Mouse (Mus musculus) forebrain, embryonic 12.5 days (tissue): ENCODE results near the gene 4930562C15Rik. TPM values are rescaled to one million over a fixed set of nuclear protein-coding genes. Genes with fewer than 3 reads are reported as not detected.
A peak's percentile ranks its signal among the peaks of the same experiment; 100 is the strongest.

Experiments used
- ATAC-seq: fragments of 200-750 bp; cut with Nextera tagmentation; 2 replicates; pipeline ENCODE4 v1.8.0; 2017; ENCODE audit warnings: moderate TSS enrichment; ENCODE audit not compliant: low FRiP score
- H3K27ac ChIP-seq: fragments of 300-500 bp; sonication (generic); 2 replicates; pipeline ENCODE4 v1.5.1; 2016; ENCODE audit warnings: mild to moderate bottlenecking
- H3K27me3 ChIP-seq: fragments of 300-500 bp; sonication (generic); 2 replicates; pipeline ENCODE4 v1.6.1; 2016; ENCODE audit warnings: mild to moderate bottlenecking
- H3K36me3 ChIP-seq: fragments of 300-500 bp; sonication (generic); replicated peaks from 2 replicates; pipeline ENCODE4 v1.6.1; 2016; ENCODE audit warnings: mild to moderate bottlenecking
- H3K4me1 ChIP-seq: fragments of 300-500 bp; sonication (generic); 2 replicates; pipeline ENCODE4 v1.6.1; 2016
- H3K4me2 ChIP-seq: fragments of 300-500 bp; sonication (generic); 2 replicates; pipeline ENCODE4 v1.6.1; 2016; ENCODE audit warnings: mild to moderate bottlenecking, moderate library complexity
- H3K4me3 ChIP-seq: fragments of 300-500 bp; sonication (generic); replicated peaks from 2 replicates; pipeline ENCODE4 v1.5.1; 2016; ENCODE audit warnings: mild to moderate bottlenecking
- H3K9ac ChIP-seq: fragments of 300-500 bp; sonication (generic); 2 replicates; pipeline ENCODE4 v1.6.1; 2016; ENCODE audit warnings: mild to moderate bottlenecking
- H3K9me3 ChIP-seq: fragments of 300-500 bp; sonication (generic); 2 replicates; pipeline ENCODE4 v1.6.1; 2016
- WGBS: fragments of 180-500 bp; shearing (Covaris S2); methylation state at CpG from one replicate; pipeline ENCODE4 v1.1.7; 2016; 5-methylcytosine and 5-hydroxymethylcytosine counted together
- polyA plus RNA-seq: library from polyadenylated mRNA; unstranded; fragments of >200 nt; fragmentation: Nextera tagmentation; extraction: Ambion mirVana; gene quantifications from 2 replicates; pipeline ENCODE4 v1.2.1, GENCODE M21; 2016

4930562C15Rik gene
- polyA plus RNA-seq, 1 experiment from 2014 or later, result 0.54 TPM

- Histone ChIP-seq H3K27me3 (no peaks in the 10 kb centered on the region), H3K4me3 (no peak overlapping the region), H3K36me3 (peaks cover 15% of the 10 kb centered on the region), H3K4me1 (no peaks in the 10 kb centered on the region), H3K9me3 (no peaks in the 10 kb centered on the region), H3K9ac (no peak overlapping the region), H3K4me2 (no peak overlapping the region), H3K27ac (no peak overlapping the region)
- 70% methylated on average over 7 of the region's 7 CpGs for WGBS
- no peak for ATAC-seq
Observed at GRCm38 (mm10) chr16:4866101-4866695, 31.0 kb downstream of the 4930562C15Rik start.

DNA sequence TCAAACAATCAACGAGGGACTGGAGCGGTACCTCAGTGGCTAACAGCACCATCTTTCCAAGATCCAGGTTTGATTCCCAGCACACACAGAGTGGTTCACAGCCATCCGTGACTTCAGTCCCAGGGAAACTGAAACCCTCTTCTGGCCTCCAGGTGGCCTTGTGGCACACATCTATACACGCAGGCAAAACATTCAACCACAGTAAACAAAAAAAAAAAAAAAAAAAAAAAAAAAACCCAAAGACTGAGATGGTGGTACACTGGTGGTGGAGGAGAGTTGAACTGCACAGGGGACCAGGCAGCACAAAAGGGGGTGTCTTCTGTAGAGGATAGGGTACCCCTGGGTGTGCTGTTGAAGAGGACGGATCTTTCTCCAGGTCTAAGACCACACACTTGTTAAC lies 35.3 kb downstream of the 4930562C15Rik start:
- 95% methylated on average over 5 of the region's 5 CpGs for WGBS
- no peak overlapping the region for H3K27ac ChIP-seq
- H3K4me3 ChIP-seq, result no peak overlapping the region
- peaks cover 31% of the 10 kb centered on the region for H3K36me3 ChIP-seq
- ATAC-seq, result no peak
- no peak overlapping the region for H3K4me2 ChIP-seq
- no peaks in the 10 kb centered on the region for H3K9me3 ChIP-seq
- H3K9ac ChIP-seq, result no peak overlapping the region
- no peaks in the 10 kb centered on the region for H3K27me3 ChIP-seq
- no peaks in the 10 kb centered on the region for H3K4me1 ChIP-seq

- Histone ChIP-seq H3K4me2 (no peak overlapping the region), H3K27me3 (no peaks in the 10 kb centered on the region), H3K4me1 (0 out of 2 replicates have a peak, but pooled peaks cover 3% of the 10 kb centered on the region), H3K9me3 (no peaks in the 10 kb centered on the region), H3K27ac (no peak overlapping the region), H3K36me3 (peaks cover 34% of the 10 kb centered on the region), H3K4me3 (no peak overlapping the region), H3K9ac (no peak overlapping the region)
- ATAC-seq, result no peak
- WGBS, result 87% methylated on average over 2 of the region's 2 CpGs
Observed at GRCm38 (mm10) chr16:4871926-4872325, 36.7 kb downstream of the 4930562C15Rik start.

DNA sequence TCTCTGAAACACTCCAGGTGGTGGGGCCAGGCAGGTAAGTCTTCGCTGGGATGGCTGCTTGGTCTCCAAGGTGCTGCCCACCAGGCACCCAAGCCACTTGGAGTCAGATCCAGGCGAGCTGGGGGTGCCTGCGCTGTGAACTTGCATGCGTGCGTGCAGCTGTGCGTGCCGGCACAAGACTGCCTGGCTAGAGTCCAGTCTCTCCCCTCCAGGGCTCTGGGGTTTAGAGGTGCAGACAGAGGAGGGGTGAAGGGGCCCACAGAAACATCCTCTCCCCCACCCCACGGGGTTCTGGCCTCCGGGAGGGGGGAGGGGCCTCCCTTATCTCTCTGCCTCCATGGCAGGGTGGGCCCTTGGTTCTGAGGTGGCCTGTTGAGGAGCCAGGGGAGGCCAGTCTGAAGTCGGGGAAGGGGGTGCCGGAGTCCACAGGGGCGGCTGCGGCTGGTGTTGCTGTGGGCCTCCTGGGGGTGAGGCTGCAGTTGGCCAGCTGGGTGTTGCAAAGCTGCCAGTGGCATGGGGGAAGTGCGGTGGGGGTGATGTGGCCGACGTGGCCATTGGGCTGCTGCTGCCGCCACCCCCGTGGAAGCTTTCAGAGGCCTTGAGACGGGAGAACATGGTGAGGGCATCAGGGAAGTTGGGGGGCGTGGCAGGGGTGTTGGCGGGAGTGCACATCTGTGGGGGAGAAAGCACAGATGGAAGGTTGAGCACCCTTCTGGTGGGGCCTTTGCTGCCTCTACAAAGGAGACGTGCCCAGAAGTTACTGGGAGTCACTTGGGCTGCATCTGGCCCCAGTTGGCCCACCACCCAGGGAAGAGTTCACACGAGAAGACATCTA lies 40.2 kb downstream of the 4930562C15Rik start:
- Histone ChIP-seq H3K9ac (no peak overlapping the region), H3K4me3 (no peak overlapping the region), H3K27me3 (no peaks in the 10 kb centered on the region), H3K4me1 (peaks cover 21% of the 10 kb centered on the region), H3K27ac (no peak overlapping the region), H3K4me2 (no peak overlapping the region), H3K36me3 (peaks cover 19% of the 10 kb centered on the region), H3K9me3 (no peaks in the 10 kb centered on the region)
- no peak for ATAC-seq
- WGBS, result 89% methylated on average over 23 of the region's 23 CpGs

DNA sequence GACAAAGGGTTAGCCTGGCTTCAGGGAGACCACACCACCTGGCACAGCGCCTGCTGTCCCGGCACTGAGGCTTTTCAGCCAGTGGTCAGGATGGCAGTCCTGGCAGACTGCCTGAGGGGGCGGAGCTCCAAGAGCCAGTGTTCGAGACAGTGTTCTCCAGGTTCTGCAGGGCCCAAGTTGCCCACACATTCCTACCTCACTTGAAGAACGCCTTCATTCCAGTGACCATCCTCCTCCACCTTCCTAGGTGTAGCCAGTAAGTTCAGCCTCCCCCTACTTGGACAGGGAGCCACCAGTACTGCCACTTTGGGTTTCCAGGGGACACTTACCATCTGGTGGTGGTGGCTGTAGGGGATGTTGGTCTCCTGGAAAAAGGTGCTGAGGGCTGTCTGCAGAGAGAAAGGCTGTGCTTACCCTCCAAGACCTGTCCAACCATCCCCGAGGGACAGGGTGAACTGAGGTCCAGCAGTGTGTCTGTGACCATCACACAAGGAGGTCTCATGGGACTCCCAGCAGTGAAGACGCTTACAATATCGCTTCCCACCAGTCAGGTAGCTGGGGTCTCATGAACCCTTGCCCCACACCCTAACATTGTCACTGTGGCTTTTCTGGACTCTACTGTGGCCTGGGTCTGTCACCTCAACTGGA lies 40.9 kb downstream of the 4930562C15Rik start:
- Histone ChIP-seq H3K9ac (no peak overlapping the region), H3K27ac (no peak overlapping the region), H3K9me3 (no peaks in the 10 kb centered on the region), H3K4me1 (peaks cover 22% of the 10 kb centered on the region), H3K36me3 (peaks cover 19% of the 10 kb centered on the region), H3K27me3 (no peaks in the 10 kb centered on the region), H3K4me3 (no peak overlapping the region), H3K4me2 (no peak overlapping the region)
- no peak for ATAC-seq
- WGBS, result 80% methylated on average over 8 of the region's 8 CpGs

- ATAC-seq, result no peak
- Histone ChIP-seq H3K27me3 (no peaks in the 10 kb centered on the region), H3K4me1 (peaks cover 31% of the 10 kb centered on the region), H3K27ac (no peak overlapping the region), H3K36me3 (peaks cover 19% of the 10 kb centered on the region), H3K4me2 (no peak overlapping the region), H3K9me3 (no peaks in the 10 kb centered on the region), H3K9ac (no peak overlapping the region), H3K4me3 (no peak overlapping the region)
- 91% methylated on average over 4 of the region's 4 CpGs for WGBS
Observed at GRCm38 (mm10) chr16:4877195-4877594, 42.0 kb downstream of the 4930562C15Rik start.

- Histone ChIP-seq H3K4me3 (peak overlapping the region; percentile 87; the same call in 1 of the 2 replicates), H3K4me2 (peak overlapping the region; percentile 87), H3K4me1 (peaks cover 31% of the 10 kb centered on the region), H3K27ac (no peak overlapping the region), H3K27me3 (no peaks in the 10 kb centered on the region), H3K36me3 (peaks cover 19% of the 10 kb centered on the region), H3K9ac (peak overlapping the region; percentile 78), H3K9me3 (no peaks in the 10 kb centered on the region)
- ATAC-seq, result no peak
- 64% methylated on average over 3 of the region's 3 CpGs for WGBS
Observed at GRCm38 (mm10) chr16:4877701-4878100, 42.5 kb downstream of the 4930562C15Rik start.

DNA sequence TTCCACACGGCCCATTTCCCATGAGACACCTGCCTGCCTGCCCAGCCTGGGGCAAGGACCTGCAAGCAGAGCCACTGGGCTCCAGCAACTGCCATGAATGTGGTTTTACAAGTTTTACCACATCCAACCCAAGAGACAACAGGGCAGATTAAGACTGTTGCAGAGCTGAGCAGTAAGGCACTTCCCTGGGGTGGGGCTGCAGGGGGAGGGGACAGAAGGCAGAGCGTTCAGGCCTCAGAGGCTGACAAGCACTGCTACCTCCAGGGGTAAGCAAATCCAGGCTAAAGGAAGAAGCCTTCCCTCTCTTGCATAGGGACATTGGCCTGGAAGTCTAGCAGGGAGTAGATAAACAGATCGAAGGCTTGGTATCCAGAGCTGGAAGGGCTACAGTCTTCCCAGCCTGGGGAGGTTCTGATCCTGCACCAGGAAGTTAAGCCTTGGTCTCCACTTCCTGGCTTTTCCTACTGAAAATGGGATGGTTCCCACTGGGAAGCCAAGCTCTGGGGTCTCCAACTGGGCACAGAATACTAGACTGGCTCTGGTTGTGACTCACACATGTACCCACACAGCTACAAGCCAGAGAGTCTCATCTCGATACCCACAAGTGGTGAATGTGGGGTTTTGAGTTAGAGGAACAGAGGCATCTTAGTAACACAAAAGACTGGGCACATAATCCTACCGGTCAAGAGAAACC lies 43.1 kb downstream of the 4930562C15Rik start:
- peak overlapping the region; percentile 87 for H3K4me3 ChIP-seq
- WGBS, result 49% methylated on average over 5 of the region's 5 CpGs
- peak overlapping the region; percentile 87 for H3K4me2 ChIP-seq
- no peaks in the 10 kb centered on the region for H3K27me3 ChIP-seq
- no peak for ATAC-seq
- peak overlapping the region; percentile 78 for H3K9ac ChIP-seq
- peaks cover 31% of the 10 kb centered on the region for H3K4me1 ChIP-seq
- H3K9me3 ChIP-seq, result no peaks in the 10 kb centered on the region
- peaks cover 18% of the 10 kb centered on the region for H3K36me3 ChIP-seq
- peak overlapping the region; percentile 1; the same call in 1 of the 2 replicates for H3K27ac ChIP-seq

DNA sequence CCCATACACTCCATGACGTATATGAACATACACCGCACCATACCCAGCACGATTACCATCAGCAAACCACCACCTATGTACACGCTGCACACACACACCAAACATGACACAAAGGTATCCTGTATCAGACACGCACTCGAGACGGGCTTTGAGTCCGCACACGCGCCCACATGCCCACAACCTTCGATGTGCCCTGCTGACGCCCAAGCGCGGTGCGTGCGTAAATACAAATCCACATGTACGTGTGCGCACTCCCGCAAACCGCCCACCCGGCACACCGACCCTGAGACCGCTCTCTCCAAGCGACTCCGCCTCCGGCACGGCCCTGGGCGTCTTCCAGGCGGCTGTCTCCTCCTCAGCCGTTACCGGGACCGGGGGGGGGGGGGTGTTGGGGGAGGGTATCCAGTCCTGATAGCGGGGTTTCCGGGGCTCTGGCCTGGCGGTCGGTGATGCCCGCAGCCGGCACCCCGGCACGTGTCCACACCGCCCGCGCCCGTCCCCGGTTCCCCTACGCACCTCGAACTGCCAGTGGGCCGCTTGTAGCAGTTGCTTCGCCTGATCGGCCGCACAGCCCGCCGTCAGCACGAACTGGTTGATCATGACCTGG lies 44.0 kb downstream of the 4930562C15Rik start:
- Histone ChIP-seq H3K27me3 (no peaks in the 10 kb centered on the region), H3K4me1 (peaks cover 31% of the 10 kb centered on the region), H3K4me2 (peak overlapping the region; percentile 87), H3K36me3 (peaks cover 12% of the 10 kb centered on the region), H3K4me3 (peak overlapping the region; percentile 87), H3K9ac (peak overlapping the region; percentile 78), H3K9me3 (no peaks in the 10 kb centered on the region), H3K27ac (peak overlapping the region; percentile 97)
- ATAC-seq, result peak; percentile 31
- WGBS, result under 1% methylated on average over 52 of the region's 54 CpGs

GRCm38 (mm10) chr16:4879708-4880124 lies 44.5 kb downstream of the 4930562C15Rik start:
- peak overlapping the region; percentile 78 for H3K9ac ChIP-seq
- WGBS, result under 1% methylated on average over 40 of the region's 40 CpGs
- H3K36me3 ChIP-seq, result peaks cover 9% of the 10 kb centered on the region
- H3K27ac ChIP-seq, result peak overlapping the region; percentile 97
- peak; percentile 80 for ATAC-seq
- H3K4me2 ChIP-seq, result peak overlapping the region; percentile 87
- no peaks in the 10 kb centered on the region for H3K9me3 ChIP-seq
- H3K4me1 ChIP-seq, result peaks cover 31% of the 10 kb centered on the region
- peak overlapping the region; percentile 87 for H3K4me3 ChIP-seq
- no peaks in the 10 kb centered on the region for H3K27me3 ChIP-seq

DNA sequence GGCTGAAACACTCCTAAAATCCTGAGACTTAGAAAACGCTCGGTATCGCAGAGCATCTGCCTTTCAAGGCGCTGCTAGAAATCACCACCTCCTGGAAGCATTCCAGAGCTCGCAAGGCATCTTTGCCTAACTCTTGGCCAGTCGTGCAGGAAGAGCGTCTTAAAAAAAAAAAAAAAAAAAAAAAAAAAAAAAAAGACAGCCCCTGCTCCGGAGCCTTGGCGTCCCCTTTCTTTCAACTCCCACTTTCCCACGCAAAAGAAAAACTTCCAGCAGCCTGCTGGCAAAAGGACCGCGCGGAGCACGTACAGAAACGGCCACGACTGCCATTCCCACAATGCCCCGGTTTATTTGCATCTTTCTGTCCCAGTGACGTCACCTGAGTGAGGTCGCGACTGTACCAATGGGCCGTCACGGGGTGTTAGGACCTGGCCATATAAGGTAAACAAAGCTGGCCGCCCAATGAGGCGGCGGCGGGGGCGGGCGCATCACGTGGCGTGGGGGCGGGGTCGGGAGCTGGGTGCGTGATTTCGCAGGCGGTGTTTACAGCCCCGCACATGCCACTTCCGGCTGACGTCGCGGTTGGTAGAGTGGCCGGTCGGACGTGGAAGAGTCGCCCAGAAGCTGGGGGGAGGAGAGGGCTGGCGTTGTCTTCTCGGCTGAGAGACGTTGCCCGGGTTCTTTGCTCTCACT lies 45.1 kb downstream of the 4930562C15Rik start, which contains the start of gene Ubald1:
TSS of gene Ubald1 (minus strand) at position 180 of the 690 bp plus-strand sequence.
- no peaks in the 10 kb centered on the region for H3K9me3 ChIP-seq
- no peaks in the 10 kb centered on the region for H3K27me3 ChIP-seq
- peak within 1 kb of the TSS; percentile 97 for H3K27ac ChIP-seq
- peaks cover 33% of the 10 kb centered on the region for H3K4me1 ChIP-seq
- H3K9ac ChIP-seq, result peak within 1 kb of the TSS; percentile 78
- peak within 1 kb of the TSS; percentile 87 for H3K4me3 ChIP-seq
- H3K36me3 ChIP-seq, result peaks cover 4% of the 10 kb centered on the region
- peak within 1 kb of the TSS; percentile 87 for H3K4me2 ChIP-seq
- ATAC-seq, result peak; percentile 93
- under 1% methylated on average over 48 of the region's 48 CpGs for WGBS
